Mouse (Mus musculus): ENCODE measurements at regions not wholly inside any gene's neighbourhood (a gene's known extent, or its start where the extent isn't known, plus 50 kb on each side); places are given as distances from the start of the nearest gene placed in this dataset.

- DNase-seq: no peak
Observed at GRCm38 (mm10) chr12:25320262-25320767, 223.4 kb upstream of the Id2 start.

GRCm38 (mm10) chr12:25319846-25320245 lies 222.9 kb upstream of the Id2 start:
- no peak for DNase-seq

DNA sequence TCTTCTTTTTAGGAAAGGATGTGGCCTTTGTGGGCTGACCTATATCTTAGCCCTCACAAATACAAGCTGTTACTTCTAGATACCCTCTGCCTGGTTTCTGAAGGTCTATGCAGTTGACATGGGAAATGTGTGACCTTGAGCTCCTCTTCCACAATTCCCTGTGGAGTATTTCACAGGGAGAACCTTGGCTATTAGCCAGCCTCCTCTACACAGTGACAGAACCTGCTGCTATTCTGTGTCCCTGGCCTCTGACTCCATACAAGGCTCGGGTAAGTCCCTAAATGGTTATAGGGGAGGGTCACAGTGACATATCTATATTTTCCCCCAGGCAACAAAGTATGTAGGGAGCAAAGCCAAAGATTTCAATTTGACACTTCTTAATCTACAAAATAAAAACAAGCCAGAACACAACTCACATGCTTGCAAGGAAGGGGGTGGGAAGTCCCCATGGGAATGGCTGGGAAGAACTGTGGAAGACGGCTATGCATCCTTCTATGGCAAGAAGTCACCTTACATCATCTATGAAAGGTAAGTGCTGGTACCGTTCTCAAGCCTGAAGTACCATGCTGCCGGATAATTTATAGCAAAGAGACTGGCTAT lies 221.2 kb upstream of the Id2 start:
- no peak for DNase-seq

DNA sequence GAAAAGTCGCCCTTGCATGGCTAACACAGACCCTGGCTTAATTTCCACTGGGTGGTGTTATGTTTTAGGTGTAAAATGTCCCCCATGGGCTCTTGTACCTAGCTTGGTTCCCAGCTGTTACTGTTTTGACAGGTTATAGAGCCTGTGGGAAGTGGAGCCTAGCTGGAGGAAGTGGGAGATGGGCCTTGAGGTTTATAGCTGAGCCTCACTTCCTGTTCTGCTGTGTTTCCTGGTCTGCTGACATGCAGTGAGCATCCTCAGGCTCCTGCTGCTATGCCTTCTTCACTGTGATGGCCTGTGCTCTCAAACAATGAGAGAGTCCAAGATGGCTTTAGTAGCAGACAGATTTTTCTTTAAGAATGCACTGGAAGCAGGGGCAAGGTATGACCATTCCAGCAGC lies 219.0 kb upstream of the Id2 start:
- DNase-seq: no peak

- DNase-seq: no peak
Observed at GRCm38 (mm10) chr12:25313212-25313611, 216.3 kb upstream of the Id2 start.

DNA sequence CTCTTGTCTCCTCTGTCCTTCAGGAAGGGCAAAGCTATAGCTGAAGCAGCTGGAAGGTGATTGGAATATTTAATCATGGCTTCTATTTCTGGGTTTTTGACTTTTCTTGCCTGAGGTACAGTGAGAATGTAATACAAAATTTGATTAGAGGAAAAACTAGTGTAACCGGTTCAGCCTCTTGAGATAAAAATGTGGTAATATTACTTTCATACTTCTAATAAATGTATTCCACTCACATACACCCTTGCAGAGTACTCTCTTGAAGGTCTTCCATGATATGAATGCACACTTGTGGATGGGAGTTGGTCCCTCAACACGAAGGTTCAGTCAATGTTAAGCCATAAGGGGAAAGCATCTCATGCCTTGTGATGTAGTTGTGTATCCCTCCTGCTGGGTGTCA lies 215.4 kb upstream of the Id2 start:
- no peak for DNase-seq

DNA sequence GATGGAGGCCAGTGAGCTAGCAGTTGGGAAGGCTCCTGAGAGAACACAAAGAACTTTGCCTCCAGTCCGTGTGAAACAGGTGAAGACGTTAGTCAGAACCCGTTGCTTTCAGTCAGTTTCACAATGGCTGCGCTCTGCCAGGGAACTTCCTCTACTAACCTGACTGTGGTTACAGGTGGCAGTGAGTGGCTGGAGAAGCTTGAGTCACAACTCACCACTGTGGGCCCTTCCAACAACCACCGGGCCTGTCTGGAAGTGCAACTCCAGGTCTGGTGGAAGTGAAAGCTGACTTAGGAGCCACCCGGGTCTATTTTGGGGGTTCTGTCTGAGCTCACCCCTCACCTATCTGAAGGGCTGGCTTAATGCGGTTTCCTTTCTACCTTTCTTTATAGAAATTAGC lies 214.8 kb upstream of the Id2 start:
- DNase-seq: no peak

DNA sequence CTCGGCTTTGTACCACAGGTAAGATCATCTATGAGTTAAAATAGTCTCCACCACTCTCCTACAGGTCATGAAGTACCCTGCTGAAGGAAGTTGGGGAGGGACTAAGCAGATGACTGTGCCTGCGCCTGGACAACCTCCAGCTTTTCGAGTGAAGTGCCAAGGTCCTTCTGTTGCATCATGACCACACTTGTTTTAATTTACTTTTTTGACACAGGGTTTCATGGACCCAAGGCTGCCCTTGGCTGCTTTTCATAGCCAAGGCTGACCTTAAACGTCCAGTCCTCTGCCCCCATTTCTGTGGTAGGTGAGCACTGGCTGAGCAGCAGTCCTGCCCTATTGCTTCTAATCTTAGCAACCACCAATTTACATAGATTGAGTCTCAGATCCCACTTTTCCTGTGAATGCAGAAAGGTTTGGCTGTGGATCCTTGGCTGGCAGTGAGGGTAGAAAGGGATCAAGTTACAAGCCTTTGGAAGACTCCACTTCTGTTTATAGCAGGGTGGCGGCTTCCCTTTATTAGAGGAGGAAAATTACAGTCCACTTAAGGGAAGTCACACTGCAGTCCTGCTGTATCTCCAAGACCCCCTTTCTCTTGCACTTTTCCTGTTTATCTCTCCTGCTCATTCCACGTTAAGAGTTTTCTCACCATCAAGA lies 213.5 kb upstream of the Id2 start:
- DNase-seq: no peak

GRCm38 (mm10) chr12:25309234-25309633 lies 212.3 kb upstream of the Id2 start:
- no peak for DNase-seq

- no peak for DNase-seq
Observed at GRCm38 (mm10) chr12:25305764-25306653, 209.1 kb upstream of the Id2 start.

DNA sequence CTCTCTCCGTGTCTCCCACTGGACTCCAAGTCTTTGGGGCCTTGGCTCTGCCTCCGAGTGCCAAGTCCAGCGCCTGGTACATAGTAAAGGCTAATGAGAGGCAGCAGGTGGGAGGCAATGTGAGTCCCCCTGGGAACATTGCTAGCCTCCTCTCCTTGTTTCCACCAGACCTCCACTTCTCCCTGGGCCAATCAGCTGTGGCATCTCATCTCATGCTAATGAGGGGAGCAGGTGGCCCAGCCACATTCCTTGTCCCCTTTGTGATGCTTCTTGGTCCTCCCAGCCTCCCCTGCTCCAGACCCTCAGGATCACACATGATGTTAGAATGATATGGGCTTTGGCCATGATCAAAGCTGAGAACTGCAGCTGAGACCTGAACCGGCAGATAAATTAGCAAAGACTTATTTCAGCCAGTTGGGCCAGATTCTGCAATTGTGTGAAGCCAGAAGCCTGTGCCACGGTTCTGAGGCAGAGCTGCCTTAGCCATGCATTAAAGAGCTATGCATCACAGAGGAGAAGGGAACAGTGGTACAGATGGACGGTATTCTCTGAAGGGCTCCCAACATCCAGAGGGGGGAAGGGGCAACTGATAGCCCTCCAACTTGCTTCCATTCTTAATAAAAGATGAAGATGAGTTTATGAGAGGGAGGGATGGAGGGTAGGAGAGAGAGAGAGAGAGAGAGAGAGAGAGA lies 208.0 kb upstream of the Id2 start:
- DNase-seq: no peak

- DNase-seq: peak; percentile 22
Observed at GRCm38 (mm10) chr12:25303500-25304050, 206.6 kb upstream of the Id2 start.

DNA sequence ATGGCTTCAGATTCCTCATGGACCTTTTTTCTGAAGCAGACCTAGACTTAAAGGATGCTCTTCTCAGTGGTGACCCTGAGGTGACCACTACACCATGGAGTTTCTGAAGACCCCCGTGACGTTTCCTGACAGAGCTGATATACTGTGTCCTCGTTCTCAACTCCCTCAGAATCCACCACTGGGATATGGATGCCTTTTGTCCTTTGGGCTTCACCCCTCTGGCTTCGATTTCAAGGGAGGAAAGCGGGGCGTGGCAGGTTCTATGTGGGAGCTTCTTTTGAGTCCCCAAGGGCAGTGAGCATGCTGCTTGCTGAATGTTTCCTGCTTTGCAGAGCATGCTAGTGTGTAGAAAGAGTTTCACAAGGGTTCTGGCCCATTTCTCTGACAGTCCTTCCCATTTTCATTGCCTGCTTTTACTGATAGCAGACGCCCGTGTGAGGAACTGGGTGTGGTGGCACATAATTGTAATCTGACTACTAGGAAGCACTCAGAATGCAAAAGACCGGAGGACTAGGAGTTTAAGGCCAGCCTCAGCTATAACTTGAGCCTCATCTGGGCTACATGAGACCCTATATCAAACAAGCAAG lies 204.0 kb upstream of the Id2 start:
- DNase-seq: no peak

GRCm38 (mm10) chr12:25299603-25300471 lies 202.9 kb upstream of the Id2 start:
- peak; percentile 28 for DNase-seq

GRCm38 (mm10) chr12:25298766-25299165 lies 201.8 kb upstream of the Id2 start:
- DNase-seq: no peak

GRCm38 (mm10) chr12:25297960-25298359 lies 201.0 kb upstream of the Id2 start:
- no peak for DNase-seq

GRCm38 (mm10) chr12:25296648-25297047 lies 199.7 kb upstream of the Id2 start:
- no peak for DNase-seq

DNA sequence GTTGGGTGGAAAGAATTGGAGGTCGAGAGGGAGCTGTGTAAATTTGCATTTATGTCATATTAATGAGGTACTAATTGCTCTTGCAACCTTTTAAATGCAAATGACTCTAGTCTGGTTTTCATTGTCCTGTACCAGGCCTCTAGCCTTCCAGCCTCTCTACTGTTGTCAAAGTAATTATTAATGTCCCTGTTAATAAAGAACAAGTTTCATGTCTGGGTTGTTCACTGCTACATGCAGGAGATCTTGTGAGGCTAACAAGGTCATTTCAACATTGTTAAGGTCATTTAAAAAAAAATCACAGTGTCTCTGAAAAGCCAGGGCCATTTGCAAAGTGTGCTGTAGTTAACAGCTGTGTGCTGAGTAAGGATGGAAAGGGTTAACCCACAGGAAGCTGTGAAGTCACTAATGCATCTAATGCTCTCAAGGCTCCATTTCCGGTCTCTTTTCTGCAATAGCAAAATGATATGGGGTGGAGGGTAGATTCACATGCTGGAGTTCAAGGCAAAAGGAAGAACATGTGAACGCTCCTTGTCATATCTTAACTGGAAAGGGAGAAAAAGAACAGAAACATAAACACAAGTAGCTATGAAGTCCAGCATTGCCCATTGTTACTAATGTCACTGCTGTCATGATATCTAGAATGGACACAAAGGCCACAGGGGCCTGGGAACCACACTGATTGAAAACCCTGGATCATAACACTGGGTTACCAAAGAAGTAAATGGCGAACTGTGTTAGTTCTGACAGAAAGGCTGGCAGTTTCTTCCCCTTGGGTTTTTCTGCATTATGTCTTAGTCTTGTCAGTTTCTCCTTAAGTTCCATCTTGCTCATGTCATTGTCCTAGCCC lies 197.5 kb upstream of the Id2 start:
- no peak for DNase-seq

DNA sequence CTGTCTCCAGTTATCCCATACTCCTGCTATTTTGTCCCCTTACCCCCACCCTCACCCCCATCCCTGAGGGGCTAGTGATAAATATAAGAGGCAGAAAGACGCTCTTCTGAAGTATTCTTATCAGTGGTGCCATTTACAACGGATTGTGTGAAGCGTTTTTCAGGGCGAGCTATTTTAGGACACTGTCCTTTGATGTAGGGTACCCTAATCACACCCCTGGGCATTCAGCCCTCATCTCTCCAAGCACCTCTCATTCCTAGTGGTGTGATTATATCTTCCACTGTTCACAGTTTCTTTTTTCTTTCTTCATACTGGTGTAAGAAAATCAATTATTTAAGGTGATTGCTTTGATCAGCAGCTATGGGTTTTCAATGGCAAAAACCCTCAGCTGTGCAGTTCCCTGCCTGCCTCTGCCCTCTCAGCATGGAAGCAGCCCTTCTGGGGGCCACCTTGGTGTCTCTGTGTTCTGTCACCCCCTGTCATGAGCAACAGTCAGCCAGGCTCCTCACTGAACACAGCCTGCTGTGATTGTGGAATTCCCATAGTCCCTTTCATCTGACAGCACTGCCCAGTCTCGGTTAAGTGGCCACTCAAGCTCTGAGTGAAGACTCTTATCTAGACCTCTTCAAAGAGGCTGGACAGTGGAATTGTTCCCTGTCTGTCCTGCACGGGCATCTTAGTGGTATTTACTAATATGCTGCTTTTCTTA lies 196.7 kb upstream of the Id2 start:
- DNase-seq: no peak

GRCm38 (mm10) chr12:25289381-25289780 lies 192.4 kb upstream of the Id2 start:
- DNase-seq: no peak
